Mouse (Mus musculus) heart, embryonic 14.5 days (tissue): ENCODE results near the gene Hecw2. TPM values are rescaled to one million over a fixed set of nuclear protein-coding genes. Genes with fewer than 3 reads are reported as not detected.

Experiments used
- ATAC-seq: fragments of 200-750 bp; cut with Nextera tagmentation; 2 replicates; pipeline ENCODE4 v1.8.0; 2017; ENCODE audit warnings: low read depth, moderate TSS enrichment; ENCODE audit not compliant: insufficient number of reproducible peaks, insufficient read depth, low FRiP score
- H3K27ac ChIP-seq, 2 experiments: fragments of 200-500 bp in 1 of 2; fragments of 300-500 bp in 1 of 2; sonication (generic) in 1 of 2; replicated peaks in 1 of 2; 2 replicates each; pipeline ENCODE4 v1.5.1; 2012 to 2014; ENCODE audit warnings: low read depth in 2 of 2, low read length in 2 of 2, control low read depth in 1 of 2, mild to moderate bottlenecking in 1 of 2, mixed read lengths in 1 of 2; ENCODE audit not compliant: control insufficient read depth in 1 of 2, insufficient read depth in 1 of 2
- H3K27me3 ChIP-seq: fragments of 300-500 bp; sonication (generic); 2 replicates; pipeline ENCODE4 v1.6.1; 2014; ENCODE audit warnings: mild to moderate bottlenecking, low read length, control low read depth; ENCODE audit not compliant: control insufficient read depth, insufficient read depth
- H3K36me3 ChIP-seq: fragments of 300-500 bp; sonication (generic); 2 replicates; pipeline ENCODE4 v1.6.1; 2014; ENCODE audit warnings: mild to moderate bottlenecking, control low read depth, low read length, mixed read lengths; ENCODE audit not compliant: control insufficient read depth, insufficient read depth
- H3K4me1 ChIP-seq, 2 experiments: fragments of 200-500 bp in 1 of 2; fragments of 300-500 bp in 1 of 2; sonication (generic) in 1 of 2; 2 replicates each; pipeline ENCODE4 v1.6.1; 2012 to 2014; ENCODE audit warnings: low read length in 2 of 2, control low read depth in 1 of 2, mixed read lengths in 1 of 2; ENCODE audit not compliant: control insufficient read depth in 2 of 2, insufficient read depth in 2 of 2
- H3K4me2 ChIP-seq: fragments of 300-500 bp; sonication (generic); 2 replicates; pipeline ENCODE4 v1.6.1; 2014; ENCODE audit warnings: mild to moderate bottlenecking, low read length
- H3K4me3 ChIP-seq, 2 experiments: fragments of 200-500 bp in 1 of 2; fragments of 300-500 bp in 1 of 2; sonication (generic) in 1 of 2; 2 replicates each; pipeline ENCODE4 v1.5.1; 2012 to 2014; ENCODE audit warnings: low read length in 2 of 2, mild to moderate bottlenecking in 2 of 2, control low read depth in 1 of 2, low read depth in 1 of 2, moderate library complexity in 1 of 2; ENCODE audit not compliant: control insufficient read depth in 1 of 2, insufficient read depth in 1 of 2
- H3K9ac ChIP-seq: fragments of 300-500 bp; sonication (generic); 2 replicates; pipeline ENCODE4 v1.6.1; 2014; ENCODE audit warnings: mild to moderate bottlenecking, low read length
- H3K9me3 ChIP-seq: fragments of 300-500 bp; sonication (generic); 2 replicates; pipeline ENCODE4 v1.6.1; 2016; ENCODE audit warnings: low read length, control low read depth; ENCODE audit not compliant: control insufficient read depth
- WGBS: fragments of 180-500 bp; shearing (Covaris S2); extraction: QIAGEN DNeasy Blood & Tissue Kit; methylation state at CpG from one replicate; pipeline ENCODE4 v1.1.7; 2014; 5-methylcytosine and 5-hydroxymethylcytosine counted together
- microRNA-seq: library from miRNA; unstranded; fragments of <30 nt; microRNA quantifications from one replicate; pipeline ENCODE4, GENCODE M21; 2016
- polyA plus RNA-seq: library from polyadenylated mRNA; unstranded; fragments of >200 nt; fragmentation: Nextera tagmentation; extraction: Ambion mirVana; gene quantifications from 2 replicates; pipeline ENCODE4 v1.2.1, GENCODE M21; 2014

Gene Hecw2
- polyA plus RNA-seq, 1 experiment from 2014 or later = 5.7 TPM

DNA sequence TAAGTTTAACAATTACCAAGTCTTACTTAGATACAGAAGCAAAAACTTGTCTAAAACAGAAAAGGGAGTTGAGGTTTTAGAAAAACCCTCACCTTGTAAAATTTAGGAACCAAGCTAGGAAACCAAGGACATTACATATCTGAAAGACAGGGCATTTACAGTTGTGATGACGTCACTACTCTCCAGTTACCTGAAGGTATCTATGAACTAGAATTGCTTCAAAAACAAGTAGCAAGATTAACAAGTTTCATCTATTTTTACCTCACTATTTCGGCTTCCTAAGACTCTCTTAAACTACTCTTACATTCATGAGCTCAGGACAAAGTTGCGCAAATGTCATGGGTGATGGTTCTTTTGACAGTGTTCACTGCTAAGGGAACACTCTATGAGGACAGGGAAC, 422.0 kb downstream of the Hecw2 start:
- no peaks in the 10 kb centered on the region for H3K9me3 ChIP-seq
- H3K27me3 ChIP-seq = no peaks in the 10 kb centered on the region
- H3K27ac ChIP-seq = no peak overlapping the region
- H3K4me1 ChIP-seq = no peaks in the 10 kb centered on the region; a peak in 1 of 4 replicates
- H3K4me2 ChIP-seq = no peak overlapping the region
- peaks cover 19% of the 10 kb centered on the region for H3K36me3 ChIP-seq
- no peak overlapping the region for H3K9ac ChIP-seq
- H3K4me3 ChIP-seq = no peak overlapping the region
- ATAC-seq = no peak
- 84% methylated on average over 3 of the region's 3 CpGs for WGBS

DNA sequence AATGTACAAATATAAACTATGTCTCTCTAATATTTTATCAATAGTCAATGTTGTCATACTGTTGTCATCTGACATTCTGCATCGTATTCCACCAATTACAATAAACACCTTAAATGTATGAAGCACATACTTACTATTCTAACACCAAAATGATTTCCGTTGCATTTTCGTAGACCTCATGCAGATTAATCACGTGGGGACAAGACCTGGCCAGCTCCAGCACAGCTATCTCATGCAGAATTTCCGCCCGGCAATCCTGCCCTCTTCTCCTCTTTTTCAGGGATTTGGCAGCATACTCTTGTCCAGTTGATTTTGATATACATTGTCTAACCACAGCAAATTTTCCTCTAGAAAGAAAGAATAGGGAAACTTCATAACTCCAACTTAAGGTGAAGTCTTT, 423.5 kb downstream of the Hecw2 start:
- Histone ChIP-seq H3K9me3 (no peaks in the 10 kb centered on the region), H3K4me3 (no peak overlapping the region), H3K36me3 (peaks cover 19% of the 10 kb centered on the region), H3K4me2 (no peak overlapping the region), H3K27me3 (no peaks in the 10 kb centered on the region), H3K27ac (no peak overlapping the region), H3K9ac (no peak overlapping the region), H3K4me1 (no peaks in the 10 kb centered on the region)
- 83% methylated on average over 6 of the region's 6 CpGs for WGBS
- no peak for ATAC-seq

DNA sequence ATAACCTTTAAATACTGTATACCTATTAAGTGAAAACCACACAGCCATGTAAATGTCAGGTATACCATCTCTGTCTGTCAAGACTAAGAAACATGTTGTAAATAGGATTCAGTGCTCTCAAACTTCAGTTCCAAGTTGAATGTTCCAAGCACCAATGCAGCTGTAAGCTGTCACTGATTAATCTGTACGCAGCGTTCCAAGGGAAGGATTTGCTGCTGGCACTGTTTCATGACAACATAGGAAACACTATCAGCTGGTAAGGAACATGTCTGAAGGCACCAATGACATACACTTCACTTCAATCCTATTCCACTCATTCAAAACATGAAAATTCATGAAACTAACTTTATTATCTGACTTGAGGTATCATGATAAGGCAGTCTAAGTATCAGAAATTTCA, 428.9 kb downstream of the Hecw2 start:
- Histone ChIP-seq H3K27ac (no peak overlapping the region), H3K9ac (no peak overlapping the region), H3K9me3 (no peaks in the 10 kb centered on the region), H3K4me1 (no peaks in the 10 kb centered on the region), H3K27me3 (no peaks in the 10 kb centered on the region), H3K4me3 (no peak overlapping the region), H3K4me2 (no peak overlapping the region), H3K36me3 (peaks cover 53% of the 10 kb centered on the region)
- no peak for ATAC-seq
- 54% methylated on average over 2 of the region's 2 CpGs for WGBS

DNA sequence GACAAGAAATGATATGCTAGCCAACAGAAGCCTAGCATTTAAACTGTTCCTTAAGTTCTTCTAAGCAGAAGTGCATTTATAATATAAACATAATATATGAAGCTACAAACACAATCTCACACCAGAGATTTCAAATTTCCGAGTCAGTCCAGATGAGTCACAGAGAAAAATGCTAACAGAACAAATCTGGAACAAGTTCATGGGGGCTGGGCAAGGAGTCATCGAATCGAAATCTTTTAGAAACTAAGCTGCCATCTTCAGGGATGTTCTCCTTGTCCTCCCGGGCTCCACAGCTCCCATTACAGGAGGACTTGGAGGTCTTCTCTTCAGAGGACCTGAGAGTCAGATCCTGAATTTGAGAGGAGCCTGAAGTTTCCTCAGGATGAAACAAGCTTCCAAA, 437.7 kb downstream of the Hecw2 start:
- WGBS = 89% methylated on average over 4 of the region's 4 CpGs
- no peaks in the 10 kb centered on the region for H3K9me3 ChIP-seq
- no peak overlapping the region for H3K4me2 ChIP-seq
- H3K27ac ChIP-seq = no peak overlapping the region
- peaks cover 40% of the 10 kb centered on the region for H3K36me3 ChIP-seq
- no peak for ATAC-seq
- H3K9ac ChIP-seq = no peak overlapping the region
- H3K27me3 ChIP-seq = no peaks in the 10 kb centered on the region
- H3K4me3 ChIP-seq = no peak overlapping the region
- H3K4me1 ChIP-seq = no peaks in the 10 kb centered on the region

Small RNA genes within 50 kb of the gene (microRNA-seq; reads per million reads assigned to microRNA genes)
- gene Mir7681 = not detected

Other genes starting within 250 kb of the Hecw2 start
- 0.51 and 0.62 TPM in 2 replicates for gene Ccdc150, start 55.5 kb upstream of the Hecw2 start, polyA plus RNA-seq
- gene Gtf3c3, start 243.8 kb upstream of the Hecw2 start, polyA plus RNA-seq = 18.4 and 18.5 TPM in 2 replicates